Mouse (Mus musculus) myocyte (in vitro differentiated cells): Measurements from ENCODE around the gene Tlr2. TPM values are rescaled to one million over a fixed set of nuclear protein-coding genes. Genes with fewer than 3 reads are reported as not detected.
A peak's percentile ranks its signal among the peaks of the same experiment; 100 is the strongest.

Experiments
- H3K27me3 ChIP-seq: one replicate; pipeline ENCODE4 v1.6.1; 2011; ENCODE audit not compliant: control insufficient read depth, insufficient read depth, insufficient read length
- H3K36me3 ChIP-seq: one replicate; pipeline ENCODE4 v1.6.1; 2011; ENCODE audit not compliant: control insufficient read depth, insufficient read depth
- H3K4me2 ChIP-seq: one replicate; pipeline ENCODE4 v1.6.1; 2011; ENCODE audit warnings: low read depth, control low read depth
- H3K4me3 ChIP-seq: one replicate; pipeline ENCODE4 v1.5.1; 2011; ENCODE audit warnings: mild to moderate bottlenecking, control low read depth, moderate library complexity
- H3K79me2 ChIP-seq: one replicate; pipeline ENCODE4 v1.6.1; 2011; ENCODE audit not compliant: control insufficient read depth, insufficient read depth
- H3ac ChIP-seq: one replicate; pipeline ENCODE4 v1.6.1; 2011; ENCODE audit not compliant: control insufficient read depth, insufficient read length
- CEBPB ChIP-seq: IDR thresholded peaks from 2 replicates; pipeline ENCODE4 v1.6.1; 2011; ENCODE audit warnings: mild to moderate bottlenecking, moderate library complexity; ENCODE audit not compliant: poor library complexity, insufficient read depth, severe bottlenecking
- E2F4 ChIP-seq: IDR thresholded peaks from one replicate; pipeline ENCODE4 v1.6.1; 2011; ENCODE audit warnings: mild to moderate bottlenecking, control low read depth, moderate library complexity; ENCODE audit not compliant: insufficient read depth
- MAX ChIP-seq: IDR thresholded peaks from one replicate; pipeline ENCODE4 v1.6.1; 2011; ENCODE audit warnings: low read depth, mild to moderate bottlenecking, control low read depth
- MYOD1 ChIP-seq, 3 experiments: IDR thresholded peaks; one replicate each; pipeline ENCODE4 v1.6.1; 2011; ENCODE audit warnings: control low read depth in 2 of 3, low read depth in 2 of 3, mild to moderate bottlenecking in 2 of 3, moderate library complexity in 1 of 3; ENCODE audit not compliant: insufficient read length in 2 of 3, control insufficient read depth in 1 of 3
- MYOG ChIP-seq, 3 experiments: IDR thresholded peaks; one replicate each; pipeline ENCODE4 v1.6.1; 2011; ENCODE audit warnings: control low read depth in 2 of 3, low read depth in 2 of 3, mild to moderate bottlenecking in 2 of 3; ENCODE audit not compliant: insufficient read length in 2 of 3, control insufficient read depth in 1 of 3, insufficient read depth in 1 of 3
- POLR2A ChIP-seq: IDR thresholded peaks from one replicate; pipeline ENCODE4 v1.6.1; 2011; ENCODE audit warnings: low read depth, mild to moderate bottlenecking, control low read depth, moderate library complexity; ENCODE audit not compliant: insufficient read length
- POLR2AphosphoS2 ChIP-seq: IDR thresholded peaks from one replicate; pipeline ENCODE4 v1.6.1; 2011; ENCODE audit warnings: low read depth, control low read depth; ENCODE audit not compliant: insufficient read length
- REST ChIP-seq: IDR thresholded peaks from one replicate; pipeline ENCODE4 v1.6.1; 2011; ENCODE audit warnings: mild to moderate bottlenecking, control low read depth, moderate library complexity; ENCODE audit not compliant: insufficient read depth, insufficient read length
- SRF ChIP-seq: IDR thresholded peaks from one replicate; pipeline ENCODE4 v1.6.1; 2011; ENCODE audit warnings: low read depth; ENCODE audit not compliant: control insufficient read depth, insufficient read length
- TCF12 ChIP-seq: IDR thresholded peaks from one replicate; pipeline ENCODE4 v1.6.1; 2011; ENCODE audit warnings: mild to moderate bottlenecking, control low read depth; ENCODE audit not compliant: poor library complexity, insufficient read depth, severe bottlenecking
- TCF3 ChIP-seq: IDR thresholded peaks from one replicate; pipeline ENCODE4 v1.6.1; 2011; ENCODE audit warnings: low read depth, control low read depth; ENCODE audit not compliant: insufficient read length
- USF1 ChIP-seq: IDR thresholded peaks from one replicate; pipeline ENCODE4 v1.6.1; 2011; ENCODE audit warnings: low read depth, mild to moderate bottlenecking, control low read depth, moderate library complexity
- polyA plus RNA-seq: library from polyadenylated mRNA; unstranded; fragments of >200 nt; fragmentation: generic; extraction: Trizol; gene quantifications from one replicate; pipeline ENCODE4 v1.2.1, GENCODE M21; 2012; ENCODE audit warnings: missing spikeins

Gene Tlr2
- polyA plus RNA-seq, 1 experiment, result 4.5 TPM

GRCm38 (mm10) chr3:83797098-83797497 is 44.5 kb downstream of the Tlr2 start:
- Histone ChIP-seq H3K36me3 (no peaks in the 10 kb centered on the region), H3K4me3 (no peak overlapping the region), H3ac (no peak overlapping the region), H3K79me2 (no peaks in the 10 kb centered on the region), H3K27me3 (no peaks in the 10 kb centered on the region), H3K4me2 (peak overlapping the region; percentile 78)
- TF ChIP-seq POLR2A (no peak), SRF (no peak), TCF12 (no peak), CEBPB (no peak), USF1 (no peak), MYOG (IDR thresholded peaks at IDR 0.05; ENCODE audit: control insufficient read depth in 1 of 3, insufficient read depth in 1 of 3, insufficient read length in 2 of 3, low read depth in 2 of 3) (no peak), MYOD1 (IDR thresholded peaks at IDR 0.05; ENCODE audit: control insufficient read depth in 1 of 3, insufficient read length in 2 of 3, low read depth in 2 of 3) (no peak), E2F4 (no peak), MAX (no peak), TCF3 (no peak), POLR2AphosphoS2 (no peak), REST (no peak)

- Histone ChIP-seq H3K36me3 (no peaks in the 10 kb centered on the region), H3K4me2 (no peak overlapping the region), H3K27me3 (peaks cover 11% of the 10 kb centered on the region), H3ac (no peak overlapping the region), H3K4me3 (no peak overlapping the region), H3K79me2 (no peaks in the 10 kb centered on the region)
- no peak for TF ChIP-seq TCF12
- no peak for TF ChIP-seq POLR2AphosphoS2
- TF ChIP-seq E2F4, result no peak
- no peak for TF ChIP-seq MYOG (IDR thresholded peaks at IDR 0.05; ENCODE audit: control insufficient read depth in 1 of 3, insufficient read depth in 1 of 3, insufficient read length in 2 of 3, low read depth in 2 of 3)
- no peak for TF ChIP-seq REST
- TF ChIP-seq POLR2A, result no peak
- no peak for TF ChIP-seq TCF3
- TF ChIP-seq SRF, result no peak
- TF ChIP-seq USF1, result no peak
- no peak for TF ChIP-seq MAX
- no peak for TF ChIP-seq MYOD1 (IDR thresholded peaks at IDR 0.05; ENCODE audit: control insufficient read depth in 1 of 3, insufficient read length in 2 of 3, low read depth in 2 of 3)
- TF ChIP-seq CEBPB, result no peak
These were observed 50.1 kb downstream of the Tlr2 start for GRCm38 (mm10) chr3:83791444-83791843.

GRCm38 (mm10) chr3:83789651-83790451 is 51.7 kb downstream of the Tlr2 start:
- Histone ChIP-seq H3ac (no peak overlapping the region), H3K4me3 (no peak overlapping the region), H3K4me2 (no peak overlapping the region), H3K27me3 (peaks cover 11% of the 10 kb centered on the region), H3K79me2 (no peaks in the 10 kb centered on the region), H3K36me3 (no peaks in the 10 kb centered on the region)
- TF ChIP-seq TCF3 (no peak), MYOG (IDR thresholded peaks at IDR 0.05; ENCODE audit: control insufficient read depth in 1 of 3, insufficient read depth in 1 of 3, insufficient read length in 2 of 3, low read depth in 2 of 3) (peak in 1 of 3 experiments; percentile 3)

- Histone ChIP-seq H3ac (no peak overlapping the region), H3K4me2 (no peak overlapping the region), H3K79me2 (no peaks in the 10 kb centered on the region), H3K27me3 (peaks cover 11% of the 10 kb centered on the region), H3K36me3 (no peaks in the 10 kb centered on the region), H3K4me3 (no peak overlapping the region)
- no peak for TF ChIP-seq MAX
- no peak for TF ChIP-seq TCF12
- TF ChIP-seq E2F4, result no peak
- no peak for TF ChIP-seq POLR2AphosphoS2
- TF ChIP-seq CEBPB, result no peak
- TF ChIP-seq SRF, result no peak
- no peak for TF ChIP-seq USF1
- no peak for TF ChIP-seq MYOD1 (IDR thresholded peaks at IDR 0.05; ENCODE audit: control insufficient read depth in 1 of 3, insufficient read length in 2 of 3, low read depth in 2 of 3)
- TF ChIP-seq MYOG (IDR thresholded peaks at IDR 0.05; ENCODE audit: control insufficient read depth in 1 of 3, insufficient read depth in 1 of 3, insufficient read length in 2 of 3, low read depth in 2 of 3), result no peak
- no peak for TF ChIP-seq TCF3
These were observed 53.7 kb downstream of the Tlr2 start for GRCm38 (mm10) chr3:83787776-83788305.

GRCm38 (mm10) chr3:83787086-83787485 is 54.5 kb downstream of the Tlr2 start:
- no peak for TF ChIP-seq E2F4
- no peak for TF ChIP-seq TCF3
- no peak for TF ChIP-seq USF1
- no peak for TF ChIP-seq POLR2A
- TF ChIP-seq SRF, result no peak
- TF ChIP-seq MYOD1 (IDR thresholded peaks at IDR 0.05; ENCODE audit: control insufficient read depth in 1 of 3, insufficient read length in 2 of 3, low read depth in 2 of 3), result no peak
- no peak for TF ChIP-seq MAX
- TF ChIP-seq MYOG (IDR thresholded peaks at IDR 0.05; ENCODE audit: control insufficient read depth in 1 of 3, insufficient read depth in 1 of 3, insufficient read length in 2 of 3, low read depth in 2 of 3), result no peak
- no peak for TF ChIP-seq REST
- no peak for TF ChIP-seq CEBPB
- TF ChIP-seq TCF12, result no peak
- TF ChIP-seq POLR2AphosphoS2, result no peak
- H3K36me3 ChIP-seq, result no peaks in the 10 kb centered on the region
- peaks cover 11% of the 10 kb centered on the region for H3K27me3 ChIP-seq
- no peaks in the 10 kb centered on the region for H3K79me2 ChIP-seq
- no peak overlapping the region for H3ac ChIP-seq
- no peak overlapping the region for H3K4me2 ChIP-seq
- no peak overlapping the region for H3K4me3 ChIP-seq
